Mouse (Mus musculus) monocyte, adult 5-6 weeks (primary cell): Measurements from ENCODE around the gene 9930104L06Rik. TPM values are rescaled to one million over a fixed set of nuclear protein-coding genes. Genes with fewer than 3 reads are reported as not detected.
"Not testable (repeated sequence)": the region's sequence is repeated elsewhere in the genome, so short reads cannot be mapped to it uniquely, and the experiment has no call there.

ENCODE experiments used
- ATAC-seq: fragments of 153-309, 156-312 bp; replicated peaks from 2 replicates; pipeline ENCODE4 v1.8.0; 2017; ENCODE audit warnings: mild to moderate bottlenecking; ENCODE audit not compliant: low TSS enrichment, insufficient number of reproducible peaks, severe bottlenecking, poor library complexity, low FRiP score
- total RNA-seq: library from RNA; stranded (forward); fragments of 200-1000, 200-491, 200-594 nt; gene quantifications from 3 replicates; pipeline ENCODE4 v1.2.3, GENCODE M21; 2017

Gene 9930104L06Rik
- total RNA-seq: 13.3 to 21.1 TPM (median 17.5 TPM) in 3 replicates

DNA sequence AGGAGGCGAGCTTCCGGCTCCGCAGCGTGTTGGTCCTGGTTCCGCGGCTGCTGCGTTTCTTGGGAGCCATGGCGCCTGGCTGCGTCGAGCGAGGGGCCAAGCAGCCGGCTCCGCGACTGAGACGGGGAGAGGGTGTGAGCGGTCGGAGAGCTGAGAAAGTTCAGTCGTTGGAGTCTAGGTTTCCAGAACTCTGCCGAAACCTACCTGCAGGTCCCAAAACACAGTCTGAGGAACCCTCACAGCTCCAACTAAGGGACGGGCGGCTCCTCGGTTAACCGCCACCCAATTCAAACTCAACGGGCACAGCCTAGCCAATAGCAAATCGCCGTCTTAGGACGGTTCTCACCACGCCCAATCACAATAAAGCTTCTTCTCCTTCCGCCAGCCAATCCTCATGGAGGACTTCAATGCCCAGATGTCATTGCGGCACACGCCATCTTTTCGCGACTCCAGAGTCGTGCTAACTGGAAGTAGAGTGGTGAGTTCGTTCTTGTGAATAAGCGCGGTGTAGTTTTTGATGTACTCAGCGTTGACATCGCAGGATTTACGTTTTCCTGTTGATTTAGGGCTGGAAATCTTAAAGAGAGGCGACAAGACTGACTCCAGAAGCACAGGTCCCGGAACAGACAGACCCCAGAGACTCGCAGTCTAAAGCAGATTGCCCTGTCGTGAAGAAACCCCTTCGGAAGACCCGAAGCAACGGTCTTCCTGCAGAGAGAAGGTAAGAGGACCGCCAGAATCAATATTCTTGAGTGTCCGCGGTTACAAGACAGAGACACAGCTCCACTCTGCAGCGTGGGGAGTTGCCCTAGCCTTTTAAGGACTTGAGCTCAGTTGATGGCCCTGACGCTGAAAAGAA, at the start of gene 9930104L06Rik:
TSS of gene 9930104L06Rik (plus strand) at position 436 of the 859 bp plus-strand sequence.
- ATAC-seq: peak; percentile 99

- ATAC-seq: no peak
Measured at GRCm38 (mm10) chr4:124888702-124889101, 48.1 kb upstream of the 9930104L06Rik start.

- ATAC-seq: no peak
Measured at GRCm38 (mm10) chr4:124889935-124890334, 46.9 kb upstream of the 9930104L06Rik start.

DNA sequence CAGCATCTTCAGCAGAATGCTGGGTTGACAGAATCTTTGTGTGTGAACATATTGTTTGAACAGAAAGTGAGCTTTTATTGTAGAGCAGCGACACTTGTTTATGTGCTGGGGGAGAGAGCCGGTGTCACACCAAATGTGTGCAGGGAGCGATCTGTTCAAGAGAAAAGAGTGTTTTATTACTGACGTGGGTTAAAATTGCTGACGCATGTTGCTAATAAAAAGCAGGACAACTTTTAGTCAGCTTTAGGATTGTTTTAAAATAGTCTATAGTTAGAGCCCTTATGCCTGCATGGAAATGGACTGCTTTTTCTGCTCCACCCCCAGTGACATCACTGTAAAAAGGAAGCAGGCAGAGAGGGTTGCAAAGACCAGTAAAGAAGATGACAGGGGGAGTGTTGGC, 46.0 kb upstream of the 9930104L06Rik start:
- ATAC-seq: no peak

GRCm38 (mm10) chr4:124893769-124894168, 43.1 kb upstream of the 9930104L06Rik start:
- no peak for ATAC-seq

- no peak for ATAC-seq
Measured at GRCm38 (mm10) chr4:124894508-124895428, 42.1 kb upstream of the 9930104L06Rik start.

- no peak for ATAC-seq
Measured at GRCm38 (mm10) chr4:124898428-124898827, 38.4 kb upstream of the 9930104L06Rik start.

GRCm38 (mm10) chr4:124899906-124900305, 36.9 kb upstream of the 9930104L06Rik start:
- ATAC-seq: no peak

DNA sequence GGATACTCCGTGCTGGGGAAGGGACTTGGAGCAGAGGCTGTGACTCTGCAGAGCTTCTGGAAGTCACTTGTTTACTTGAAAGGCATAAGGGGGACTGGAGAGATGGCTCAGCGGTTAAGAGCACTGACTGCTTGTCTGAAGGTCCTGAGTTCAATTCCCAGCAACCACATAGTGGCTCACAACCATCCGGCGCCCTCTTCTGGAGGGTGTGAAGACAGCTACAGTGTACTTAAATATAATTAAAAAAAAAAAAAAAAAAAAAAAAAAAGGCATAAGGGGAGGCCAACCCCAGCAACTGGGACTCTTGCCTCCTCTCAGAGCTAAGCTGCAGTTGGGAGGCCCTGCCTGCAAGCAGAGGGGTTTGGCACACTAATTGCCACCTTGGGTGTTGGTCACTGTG, 31.4 kb upstream of the 9930104L06Rik start:
- no peak for ATAC-seq

DNA sequence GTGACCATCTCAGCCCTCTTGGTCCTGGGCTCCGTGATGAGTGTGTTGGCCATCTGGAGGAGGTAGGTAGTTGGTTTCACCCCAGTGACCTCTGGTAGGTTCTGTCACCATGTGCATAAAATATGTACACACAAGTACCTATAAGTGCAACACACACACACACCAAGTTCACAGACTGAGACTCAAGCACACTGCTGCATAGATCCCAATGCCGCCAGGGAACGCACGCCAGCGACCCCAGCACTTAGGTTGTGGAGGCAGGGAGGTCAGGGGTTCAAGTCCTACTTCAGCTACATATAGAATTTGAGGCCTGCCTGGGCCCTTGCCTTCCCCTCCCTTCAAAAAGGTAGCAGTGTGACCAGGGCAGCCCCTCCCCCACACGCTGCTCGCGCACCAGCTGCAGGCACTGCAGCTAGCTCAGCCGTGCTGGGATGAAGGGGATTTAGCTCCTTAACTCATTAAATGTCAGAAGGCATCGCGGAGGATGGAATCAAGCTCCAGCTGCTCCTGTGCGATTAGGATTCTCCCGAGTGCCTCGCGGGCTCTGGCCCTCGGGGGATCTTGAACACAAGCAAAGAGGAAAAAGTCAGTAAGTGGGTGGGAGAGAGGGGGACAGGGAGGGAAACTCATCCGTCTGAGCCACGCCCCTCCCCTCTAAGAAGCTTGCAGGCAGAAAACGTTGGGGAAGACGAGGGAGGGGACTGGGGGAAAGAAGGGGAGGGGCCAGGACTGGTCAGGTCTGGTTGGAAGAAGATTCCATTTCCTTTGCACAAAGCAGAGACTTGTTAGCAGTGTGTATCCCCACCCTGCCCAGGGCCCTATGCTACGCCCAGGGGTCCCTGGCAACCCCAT, 30.7 kb upstream of the 9930104L06Rik start:
- ATAC-seq: no peak

GRCm38 (mm10) chr4:124928102-124928501, 8.7 kb upstream of the 9930104L06Rik start:
- ATAC-seq: no peak

- not testable (repeated sequence) for ATAC-seq
Measured at GRCm38 (mm10) chr4:124939211-124939610, 2.4 kb downstream of the 9930104L06Rik start, which contains the start of gene Cdca8. Gene Cdca8, minus strand, starts transcription at chr4:124939311.

GRCm38 (mm10) chr4:124943022-124943421, 6.2 kb downstream of the 9930104L06Rik start:
- ATAC-seq: peak; percentile 55; the same call in 1 of the 2 replicates

DNA sequence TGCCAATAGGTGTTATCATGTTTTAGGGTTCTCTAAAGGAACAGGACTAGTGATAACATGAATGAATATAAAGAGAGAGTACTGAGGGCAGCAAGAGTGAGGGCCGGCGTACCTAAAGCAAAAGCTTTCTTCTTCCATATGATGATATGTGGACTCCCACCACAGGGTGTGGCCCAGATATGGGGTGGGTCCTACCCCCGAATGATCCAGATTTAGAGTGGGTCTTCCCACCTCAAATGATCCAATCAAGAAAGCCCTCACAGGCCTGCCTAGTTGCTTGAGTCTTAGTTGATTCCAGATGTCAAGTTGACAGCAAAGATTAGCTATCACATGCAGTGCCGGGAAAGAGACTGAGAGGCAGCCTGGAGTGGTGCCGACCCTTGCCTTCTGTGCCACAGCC, 6.9 kb downstream of the 9930104L06Rik start:
- ATAC-seq: no peak

DNA sequence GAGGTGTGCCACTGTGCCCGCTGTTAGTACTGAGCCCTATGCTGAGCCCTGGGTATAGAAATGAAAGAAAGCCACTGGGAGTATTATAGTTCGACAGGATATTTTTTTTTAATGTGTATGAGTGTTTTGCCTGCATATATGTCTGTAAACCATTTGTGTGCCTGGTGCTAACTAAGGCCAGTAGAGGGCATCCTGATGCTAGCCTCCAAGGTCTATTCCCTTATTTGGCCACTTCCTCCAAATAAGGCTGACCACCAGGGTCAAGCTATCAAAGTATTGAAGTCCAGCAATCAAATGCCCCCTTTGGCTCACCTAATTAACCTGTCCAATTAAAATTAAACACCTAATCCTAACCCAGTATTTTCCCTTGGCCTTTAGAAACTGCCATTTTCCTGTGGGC, 8.1 kb downstream of the 9930104L06Rik start:
- no peak for ATAC-seq

GRCm38 (mm10) chr4:124949488-124949887, 12.6 kb downstream of the 9930104L06Rik start:
- ATAC-seq: no peak

GRCm38 (mm10) chr4:124950181-124951035, 13.6 kb downstream of the 9930104L06Rik start:
- no peak for ATAC-seq

DNA sequence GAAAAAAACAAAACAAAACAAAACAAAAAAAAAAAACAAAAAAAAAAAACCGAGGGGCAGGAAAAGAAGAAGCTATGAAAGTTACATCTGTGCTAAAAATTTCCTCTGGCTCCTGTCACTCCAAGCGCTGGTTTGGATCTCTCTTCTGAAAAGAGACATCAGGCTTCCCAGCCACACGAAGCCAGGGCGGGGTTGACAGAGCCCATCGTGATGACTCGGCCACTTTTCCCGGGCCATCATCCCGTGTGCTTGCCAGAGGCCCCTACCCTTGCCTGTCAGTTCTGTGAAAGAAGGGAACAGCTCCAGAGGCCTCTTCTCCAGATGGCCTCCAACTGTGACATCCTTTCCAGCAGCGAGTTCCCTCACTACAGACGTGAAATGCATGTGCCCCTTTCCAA, 14.2 kb downstream of the 9930104L06Rik start:
- no peak for ATAC-seq
